Mouse (Mus musculus) limb, embryonic 12.5 days (tissue): ENCODE data around the gene Ryr1. TPM values are rescaled to one million over a fixed set of nuclear protein-coding genes. Genes with fewer than 3 reads are reported as not detected.
A peak's percentile ranks its signal among the peaks of the same experiment; 100 is the strongest.
"Not testable (repeated sequence)": the region's sequence is repeated elsewhere in the genome, so short reads cannot be mapped to it uniquely, and the experiment has no call there.

Source experiments
- ATAC-seq: fragments of 200-750 bp; cut with Nextera tagmentation; 2 replicates; pipeline ENCODE4 v1.8.0; 2017; ENCODE audit warnings: low read depth, moderate TSS enrichment; ENCODE audit not compliant: insufficient number of reproducible peaks, insufficient read depth, low FRiP score, low TSS enrichment
- H3K27ac ChIP-seq: fragments of 300-500 bp; sonication (generic); 2 replicates; pipeline ENCODE4 v1.5.1; 2016; ENCODE audit warnings: mild to moderate bottlenecking, moderate library complexity
- H3K27me3 ChIP-seq: fragments of 300-500 bp; sonication (generic); 2 replicates; pipeline ENCODE4 v1.6.1; 2016; ENCODE audit warnings: mild to moderate bottlenecking, moderate library complexity
- H3K36me3 ChIP-seq: fragments of 300-500 bp; sonication (generic); 2 replicates; pipeline ENCODE4 v1.6.1; 2016; ENCODE audit warnings: mild to moderate bottlenecking, moderate library complexity
- H3K4me1 ChIP-seq: fragments of 300-500 bp; sonication (generic); replicated peaks from 2 replicates; pipeline ENCODE4 v1.6.1; 2016
- H3K4me2 ChIP-seq: fragments of 300-500 bp; sonication (generic); 2 replicates; pipeline ENCODE4 v1.6.1; 2016; ENCODE audit warnings: mild to moderate bottlenecking, moderate library complexity
- H3K4me3 ChIP-seq: fragments of 300-500 bp; sonication (generic); replicated peaks from 2 replicates; pipeline ENCODE4 v1.5.1; 2016; ENCODE audit warnings: mild to moderate bottlenecking
- H3K9ac ChIP-seq: fragments of 300-500 bp; sonication (generic); replicated peaks from 2 replicates; pipeline ENCODE4 v1.6.1; 2016; ENCODE audit warnings: mild to moderate bottlenecking, moderate library complexity
- H3K9me3 ChIP-seq: fragments of 300-500 bp; sonication (generic); 2 replicates; pipeline ENCODE4 v1.6.1; 2016; ENCODE audit warnings: mild to moderate bottlenecking, moderate library complexity
- WGBS: fragments of 180-500 bp; shearing (Covaris S2); methylation state at CpG from one replicate; pipeline ENCODE4 v1.1.7; 2016; 5-methylcytosine and 5-hydroxymethylcytosine counted together
- polyA plus RNA-seq: library from polyadenylated mRNA; unstranded; fragments of >200 nt; fragmentation: Nextera tagmentation; extraction: Ambion mirVana; gene quantifications from 2 replicates; pipeline ENCODE4 v1.2.1, GENCODE M21; 2016

The Ryr1 gene
- polyA plus RNA-seq, 1 experiment from 2014 or later = 5.0 TPM

GRCm38 (mm10) chr7:29075208-29075607 lies 49.8 kb downstream of the Ryr1 start:
- Histone ChIP-seq H3K9me3 (no peaks in the 10 kb centered on the region), H3K27ac (no peak overlapping the region), H3K4me1 (peaks cover 9% of the 10 kb centered on the region; the same call in 1 of the 2 replicates), H3K9ac (no peak overlapping the region), H3K4me3 (no peak overlapping the region), H3K4me2 (no peak overlapping the region), H3K27me3 (peaks cover 24% of the 10 kb centered on the region; the same call in 1 of the 2 replicates), H3K36me3 (0 out of 2 replicates have a peak, but pooled peaks cover 3% of the 10 kb centered on the region)
- no peak for ATAC-seq
- WGBS = 77% methylated on average over 6 of the region's 6 CpGs

DNA sequence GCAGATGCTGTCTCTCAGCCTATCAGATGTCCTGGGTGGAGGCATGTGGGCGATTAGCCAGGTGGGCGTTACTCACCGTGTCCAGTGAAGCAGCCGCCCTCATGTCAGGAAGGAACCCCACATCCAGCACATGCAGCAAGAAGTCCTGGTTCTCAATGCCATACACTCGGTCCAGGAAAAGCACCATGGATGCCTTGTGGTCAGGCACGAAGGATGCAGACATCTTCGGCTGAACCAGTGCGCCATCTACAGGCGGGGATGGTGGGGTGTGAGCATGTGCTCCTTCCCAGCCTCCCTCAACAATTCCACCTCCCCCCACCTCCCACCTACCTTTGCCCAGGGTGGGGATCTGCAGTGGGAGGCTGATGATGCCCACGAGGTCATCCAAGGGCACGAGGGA lies 52.3 kb downstream of the Ryr1 start:
- WGBS = 44% methylated on average over 11 of the region's 11 CpGs
- no peak for ATAC-seq
- H3K4me2 ChIP-seq = no peak overlapping the region
- H3K4me1 ChIP-seq = peaks cover 11% of the 10 kb centered on the region; the same call in 1 of the 2 replicates
- peaks cover 9% of the 10 kb centered on the region; the same call in 1 of the 2 replicates for H3K36me3 ChIP-seq
- H3K9ac ChIP-seq = no peak overlapping the region
- H3K27ac ChIP-seq = no peak overlapping the region
- peaks cover 49% of the 10 kb centered on the region for H3K27me3 ChIP-seq
- H3K9me3 ChIP-seq = no peaks in the 10 kb centered on the region
- no peak overlapping the region for H3K4me3 ChIP-seq

- Histone ChIP-seq H3K4me3 (peak overlapping the region; percentile 44), H3K4me1 (peaks cover 11% of the 10 kb centered on the region; the same call in 1 of the 2 replicates), H3K27me3 (peaks cover 49% of the 10 kb centered on the region), H3K27ac (no peak overlapping the region), H3K4me2 (peak overlapping the region; percentile 79), H3K9me3 (no peaks in the 10 kb centered on the region), H3K36me3 (peaks cover 9% of the 10 kb centered on the region; the same call in 1 of the 2 replicates), H3K9ac (no peak overlapping the region; the same call in 1 of the 2 replicates)
- 7% methylated on average over 42 of the region's 42 CpGs for WGBS
- ATAC-seq = peak; percentile 81
These were observed 53.6 kb downstream of the Ryr1 start for GRCm38 (mm10) chr7:29071169-29071891.

GRCm38 (mm10) chr7:29070364-29071168 lies 54.4 kb downstream of the Ryr1 start:
- 74% methylated on average over 12 of the region's 12 CpGs for WGBS
- Histone ChIP-seq H3K4me2 (no peak overlapping the region; the same call in 1 of the 2 replicates), H3K4me3 (no peak overlapping the region), H3K27me3 (peaks cover 49% of the 10 kb centered on the region), H3K9me3 (no peaks in the 10 kb centered on the region), H3K27ac (no peak overlapping the region), H3K9ac (no peak overlapping the region), H3K4me1 (peaks cover 11% of the 10 kb centered on the region; the same call in 1 of the 2 replicates), H3K36me3 (peaks cover 6% of the 10 kb centered on the region; the same call in 1 of the 2 replicates)
- no peak for ATAC-seq

DNA sequence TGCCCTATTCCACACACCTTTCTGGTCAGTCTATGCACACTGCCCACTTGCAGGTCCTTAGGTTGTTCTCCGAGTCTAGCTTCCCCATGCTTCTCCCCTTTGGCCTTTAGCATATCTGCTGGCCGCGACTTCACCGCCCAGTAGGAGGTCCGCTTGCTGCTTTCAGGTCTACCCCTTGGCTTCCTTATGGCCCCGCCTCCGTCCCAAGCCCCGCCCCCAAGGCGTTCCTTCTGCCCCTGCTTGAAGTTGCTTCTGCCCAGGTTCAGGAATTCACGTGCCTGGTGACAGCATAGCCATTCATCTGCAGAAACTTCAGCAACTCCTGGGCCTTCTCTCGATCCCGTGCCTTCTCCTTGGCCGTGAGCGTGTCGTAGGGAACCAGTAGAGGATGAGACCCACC lies 57.2 kb downstream of the Ryr1 start:
- H3K9ac ChIP-seq = no peak overlapping the region
- H3K27ac ChIP-seq = no peak overlapping the region
- H3K4me1 ChIP-seq = peaks cover 11% of the 10 kb centered on the region; the same call in 1 of the 2 replicates
- no peak overlapping the region for H3K4me3 ChIP-seq
- H3K4me2 ChIP-seq = no peak overlapping the region
- H3K36me3 ChIP-seq = peaks cover 11% of the 10 kb centered on the region; the same call in 1 of the 2 replicates
- 10% methylated on average over 15 of the region's 15 CpGs for WGBS
- ATAC-seq = no peak
- no peaks in the 10 kb centered on the region for H3K9me3 ChIP-seq
- H3K27me3 ChIP-seq = peaks cover 46% of the 10 kb centered on the region

DNA sequence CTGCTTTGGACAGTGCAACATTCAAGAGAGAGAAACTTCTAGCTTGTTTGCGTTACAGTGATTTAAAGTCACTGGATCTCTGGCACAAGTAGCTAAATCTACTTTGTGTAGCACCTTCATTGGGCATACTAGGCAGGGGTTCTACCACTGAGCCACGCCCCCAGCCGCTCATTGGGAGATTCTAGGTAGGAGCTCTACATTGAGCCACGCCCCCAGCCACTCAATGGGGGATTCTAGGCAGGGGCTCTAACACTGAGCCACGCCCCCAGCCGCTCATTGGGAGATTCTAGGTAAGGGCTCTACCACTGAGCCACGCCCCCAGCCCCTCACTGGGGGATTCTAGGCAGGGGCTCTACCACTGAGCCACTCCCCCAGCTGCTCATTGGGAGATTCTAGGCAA lies 61.5 kb downstream of the Ryr1 start:
- H3K9ac ChIP-seq, H3K4me2 ChIP-seq, H3K36me3 ChIP-seq, H3K4me1 ChIP-seq, H3K9me3 ChIP-seq, H3K27ac ChIP-seq, H3K4me3 ChIP-seq, ATAC-seq: not testable (repeated sequence)
- H3K27me3 ChIP-seq = peaks cover 11% of the 10 kb centered on the region
- WGBS = 66% methylated on average over 7 of the region's 7 CpGs

DNA sequence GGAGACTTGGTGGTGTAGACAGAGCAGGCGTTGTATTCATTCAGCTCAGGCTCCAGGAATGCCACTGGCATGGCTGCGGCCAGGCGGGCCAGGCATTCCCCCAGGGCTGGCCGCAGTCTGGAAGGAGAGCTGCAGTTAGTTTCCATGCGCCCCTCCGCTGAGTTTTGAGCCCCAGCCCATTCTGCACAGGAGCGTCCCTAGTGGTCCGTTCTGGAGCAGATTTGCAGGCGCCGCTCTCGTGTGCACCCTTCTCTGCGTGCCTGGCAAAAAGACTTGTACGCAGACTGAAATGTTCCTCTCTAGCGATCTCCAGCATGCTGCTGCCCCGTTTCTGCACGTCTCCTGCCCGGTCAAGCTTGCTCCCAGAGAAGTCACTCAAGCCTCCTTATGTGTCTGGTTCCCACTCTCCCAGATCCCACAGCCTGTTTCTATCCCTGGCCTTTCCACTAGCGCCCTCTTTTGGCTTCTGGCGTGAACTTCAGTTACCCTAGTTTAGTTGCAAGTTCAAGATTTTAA lies 63.4 kb downstream of the Ryr1 start:
- no peak for ATAC-seq

GRCm38 (mm10) chr7:29059445-29059844 lies 65.5 kb downstream of the Ryr1 start:
- Histone ChIP-seq H3K4me3 (no peak overlapping the region), H3K9me3 (no peaks in the 10 kb centered on the region), H3K4me1 (no peaks in the 10 kb centered on the region; the same call in 1 of the 2 replicates), H3K36me3 (peaks cover 5% of the 10 kb centered on the region; the same call in 1 of the 2 replicates), H3K4me2 (no peak overlapping the region), H3K27me3 (peaks cover 33% of the 10 kb centered on the region), H3K27ac (no peak overlapping the region), H3K9ac (no peak overlapping the region)
- ATAC-seq = no peak
- WGBS = 85% methylated on average over 19 of the region's 19 CpGs

More for the DNA sequence above, 63.4 kb downstream of the Ryr1 start:
- peak overlapping the region; percentile 31 for H3K4me2 ChIP-seq
- H3K9ac ChIP-seq = no peak overlapping the region
- peaks cover 15% of the 10 kb centered on the region for H3K27me3 ChIP-seq
- no peaks in the 10 kb centered on the region; the same call in 1 of the 2 replicates for H3K4me1 ChIP-seq
- peak overlapping the region; percentile 41; the same call in 1 of the 2 replicates for H3K27ac ChIP-seq
- no peaks in the 10 kb centered on the region for H3K9me3 ChIP-seq
- peaks cover 5% of the 10 kb centered on the region; the same call in 1 of the 2 replicates for H3K36me3 ChIP-seq
- peak overlapping the region; percentile 9; the same call in 1 of the 2 replicates for H3K4me3 ChIP-seq
- WGBS = 10% methylated on average over 19 of the region's 19 CpGs

DNA sequence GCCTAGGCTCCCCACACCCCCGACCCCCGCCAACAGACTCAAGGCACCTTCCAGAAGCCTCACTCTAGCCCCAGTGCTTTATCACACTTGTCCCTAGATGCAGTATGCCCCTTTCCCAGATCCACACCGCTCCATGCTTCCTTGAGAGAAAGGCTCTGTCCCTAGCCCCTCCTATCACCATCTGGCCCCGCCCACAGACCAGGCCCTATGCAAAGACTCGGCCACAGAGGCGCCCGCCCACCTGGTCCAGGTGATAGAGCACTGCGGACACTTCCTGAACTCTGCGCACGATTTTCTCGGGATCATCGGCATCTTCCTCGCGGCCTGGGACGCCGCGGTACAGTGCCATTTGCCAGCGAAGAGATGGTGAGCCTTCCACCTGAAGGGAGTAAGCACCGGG lies 72.2 kb downstream of the Ryr1 start:
- peaks cover 5% of the 10 kb centered on the region; the same call in 1 of the 2 replicates for H3K9me3 ChIP-seq
- no peak for ATAC-seq
- H3K4me2 ChIP-seq = peak overlapping the region; percentile 43
- peak overlapping the region; percentile 12; the same call in 1 of the 2 replicates for H3K9ac ChIP-seq
- H3K4me3 ChIP-seq = peak overlapping the region; percentile 24
- 0 out of 2 replicates have a peak, but pooled peaks cover 3% of the 10 kb centered on the region for H3K4me1 ChIP-seq
- H3K27me3 ChIP-seq = peaks cover 59% of the 10 kb centered on the region
- no peaks in the 10 kb centered on the region for H3K36me3 ChIP-seq
- WGBS = 5% methylated on average over 19 of the region's 19 CpGs
- no peak overlapping the region for H3K27ac ChIP-seq

GRCm38 (mm10) chr7:29050797-29051196 lies 74.2 kb downstream of the Ryr1 start:
- peaks cover 3% of the 10 kb centered on the region; the same call in 1 of the 2 replicates for H3K4me1 ChIP-seq
- no peak overlapping the region for H3K4me3 ChIP-seq
- H3K9ac ChIP-seq = no peak overlapping the region
- H3K27ac ChIP-seq = no peak overlapping the region
- 46% methylated on average over 2 of the region's 2 CpGs for WGBS
- H3K9me3 ChIP-seq = peaks cover 5% of the 10 kb centered on the region; the same call in 1 of the 2 replicates
- ATAC-seq = no peak
- H3K4me2 ChIP-seq = no peak overlapping the region
- no peaks in the 10 kb centered on the region for H3K36me3 ChIP-seq
- H3K27me3 ChIP-seq = peaks cover 41% of the 10 kb centered on the region
